Mouse (Mus musculus): ENCODE measurements at regions not wholly inside any gene's neighbourhood (a gene's known extent, or its start where the extent isn't known, plus 50 kb on each side); places are given as distances from the start of the nearest gene placed in this dataset.
A peak's percentile ranks its signal among the peaks of the same experiment; 100 is the strongest.
"Not testable (repeated sequence)": the region's sequence is repeated elsewhere in the genome, so short reads cannot be mapped to it uniquely, and the experiment has no call there.

GRCm38 (mm10) chr17:4825221-4825895, 168.8 kb upstream of the Arid1b start:
- no peak for DNase-seq

- no peak for DNase-seq
Observed at GRCm38 (mm10) chr17:4834065-4834464, 160.1 kb upstream of the Arid1b start.

DNA sequence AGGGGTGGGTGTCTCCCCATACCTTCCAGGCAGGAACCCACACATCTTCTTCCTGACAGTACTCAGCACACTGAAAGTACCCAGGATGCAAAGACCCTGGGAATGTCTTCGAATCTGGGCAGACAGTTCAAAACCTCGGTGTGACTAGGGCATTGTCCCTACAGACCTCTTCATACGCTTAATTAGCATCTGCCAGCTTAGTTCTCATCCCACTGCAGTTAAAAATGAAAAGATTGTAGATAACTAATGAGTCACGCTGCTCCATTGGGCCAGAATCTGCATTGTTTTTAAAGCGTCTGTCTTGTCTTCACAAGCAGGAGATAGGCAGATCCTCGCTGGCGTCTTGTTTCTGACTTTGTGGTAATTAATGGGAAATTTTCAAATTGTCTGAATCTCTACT, 159.6 kb upstream of the Arid1b start:
- DNase-seq = no peak

GRCm38 (mm10) chr17:4835065-4835705, 158.9 kb upstream of the Arid1b start:
- DNase-seq = no peak

- DNase-seq = no peak
Observed at GRCm38 (mm10) chr17:4840123-4840522, 154.0 kb upstream of the Arid1b start.

DNA sequence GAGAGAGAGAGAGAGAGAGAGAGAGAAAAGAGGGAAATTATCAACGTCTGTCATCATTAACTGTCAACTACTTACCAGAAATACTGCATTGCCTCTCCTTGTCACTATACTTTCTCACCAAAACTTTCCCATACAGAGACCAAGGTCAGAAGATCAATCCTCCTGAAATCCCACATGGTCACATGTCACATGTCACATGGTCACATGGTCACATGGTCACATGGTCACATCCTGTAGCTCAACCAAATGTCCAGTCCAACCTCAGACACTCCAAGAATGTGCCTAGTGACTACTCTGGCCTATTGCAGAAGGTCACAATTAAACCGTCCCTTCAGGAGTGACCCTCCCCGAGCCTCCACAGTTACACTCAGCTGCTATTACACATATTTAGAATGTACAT, 135.8 kb upstream of the Arid1b start:
- no peak for DNase-seq

DNA sequence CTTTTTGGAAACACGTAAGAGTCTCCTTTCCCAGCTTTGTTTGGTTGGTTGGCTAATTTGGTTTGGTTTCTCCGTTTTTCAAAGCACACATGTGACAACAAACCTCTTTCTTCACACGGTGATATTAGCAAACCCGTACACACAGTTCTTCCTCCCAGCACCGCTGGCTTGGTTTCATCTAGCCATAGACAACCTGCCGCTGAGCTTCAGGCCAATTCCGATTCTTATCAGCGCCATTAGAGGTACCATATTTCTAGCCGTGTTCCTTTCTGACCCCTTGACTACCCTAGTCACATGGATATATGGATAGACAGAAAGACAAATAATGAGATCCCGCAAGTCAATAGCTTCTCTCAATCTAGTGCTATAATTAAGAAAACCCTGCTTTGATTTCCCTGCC, 129.2 kb upstream of the Arid1b start:
- no peak for DNase-seq

DNA sequence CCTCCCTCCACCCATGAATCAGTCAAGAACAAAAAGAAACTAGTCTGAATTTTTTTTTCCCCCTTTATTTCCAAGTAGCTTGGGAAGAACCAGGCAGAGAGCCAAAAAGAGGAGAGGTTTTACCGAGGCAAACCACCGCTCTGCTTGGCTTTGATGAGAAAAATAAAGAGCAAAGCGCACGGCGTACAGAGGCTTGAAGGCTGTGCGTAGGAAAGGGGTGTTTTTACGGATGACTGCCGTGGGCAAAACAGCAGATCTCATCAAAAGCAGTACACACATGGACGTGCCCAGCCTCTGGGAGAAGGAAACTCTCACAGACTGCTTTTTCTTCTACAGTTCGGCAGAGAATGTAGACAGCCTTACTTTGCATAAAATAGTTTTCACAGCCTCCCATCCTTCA, 128.5 kb upstream of the Arid1b start:
- peak; percentile 30 for DNase-seq

- DNase-seq = peak; percentile 15
Observed at GRCm38 (mm10) chr17:4866026-4866896, 127.9 kb upstream of the Arid1b start.

DNA sequence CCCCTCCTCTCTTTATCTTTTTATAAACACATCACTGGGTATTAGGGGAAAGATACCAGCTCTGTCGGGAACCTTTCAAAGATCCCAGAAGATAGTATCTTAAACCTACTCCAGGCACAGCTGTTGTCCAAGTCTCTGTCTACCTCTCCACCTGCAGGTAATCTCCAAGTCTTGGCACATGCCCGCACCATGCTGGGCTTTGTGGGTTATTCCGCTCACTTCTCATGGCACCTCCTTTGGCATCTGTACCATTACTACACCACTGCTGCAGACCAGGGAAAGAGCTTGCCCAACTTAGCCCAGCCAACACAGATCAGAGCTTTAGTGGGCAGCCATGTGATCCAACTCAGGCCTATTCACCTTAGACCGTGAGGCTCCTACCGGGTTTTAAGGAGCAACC, 127.0 kb upstream of the Arid1b start:
- no peak for DNase-seq

DNA sequence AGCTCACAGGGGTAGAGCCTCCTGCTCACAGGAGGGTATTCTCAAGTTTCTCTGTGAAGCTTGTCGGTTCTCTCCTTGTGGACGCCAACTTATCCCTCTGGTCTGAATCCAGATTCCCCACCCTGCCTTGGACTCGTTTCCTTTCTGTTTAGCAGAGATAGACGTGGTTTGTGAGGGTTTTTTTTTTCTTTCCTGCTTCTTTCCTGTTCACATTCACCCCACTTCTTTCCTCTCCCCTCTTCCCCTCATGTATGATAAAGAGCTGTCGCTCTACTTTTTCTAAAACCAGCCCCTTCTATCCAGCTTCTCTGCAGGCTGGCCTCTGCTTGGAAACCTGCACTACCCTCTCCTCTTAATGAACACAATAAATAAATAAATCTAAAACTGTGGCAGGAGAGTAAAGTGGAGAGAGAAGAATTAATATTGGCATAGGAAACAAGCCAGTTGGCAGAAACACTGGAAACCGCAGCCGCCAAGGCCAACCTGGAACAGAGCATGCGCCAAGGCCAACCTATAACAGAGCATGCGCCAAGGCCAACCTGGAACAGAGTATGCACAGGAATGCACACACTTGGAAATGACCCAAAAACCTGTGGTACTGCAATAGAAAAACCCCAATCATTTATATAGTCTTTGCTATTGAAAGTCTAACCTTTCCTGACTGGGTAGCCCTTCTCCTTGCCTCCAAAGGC, 126.2 kb upstream of the Arid1b start:
- DNase-seq = no peak

DNA sequence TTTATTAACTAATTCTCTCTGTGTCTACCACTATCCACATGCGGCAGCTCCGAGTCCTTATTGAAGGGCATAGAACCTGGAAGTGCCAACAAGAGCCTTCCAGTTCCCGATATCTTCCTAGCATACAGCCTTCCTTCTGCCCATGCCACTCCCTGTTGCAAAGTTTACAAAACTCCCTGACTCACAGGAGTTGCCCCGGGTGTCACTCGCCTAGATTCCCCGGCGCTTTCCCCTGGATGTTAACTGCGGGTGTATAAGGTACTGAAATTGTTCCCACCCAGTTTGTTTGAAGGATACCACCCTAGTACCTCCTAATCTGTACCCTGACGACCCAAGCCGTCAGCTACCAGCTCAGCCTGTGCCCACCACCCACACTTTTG, 125.7 kb upstream of the Arid1b start:
- no peak for DNase-seq

- DNase-seq = no peak
Observed at GRCm38 (mm10) chr17:4868861-4869260, 125.3 kb upstream of the Arid1b start.

DNA sequence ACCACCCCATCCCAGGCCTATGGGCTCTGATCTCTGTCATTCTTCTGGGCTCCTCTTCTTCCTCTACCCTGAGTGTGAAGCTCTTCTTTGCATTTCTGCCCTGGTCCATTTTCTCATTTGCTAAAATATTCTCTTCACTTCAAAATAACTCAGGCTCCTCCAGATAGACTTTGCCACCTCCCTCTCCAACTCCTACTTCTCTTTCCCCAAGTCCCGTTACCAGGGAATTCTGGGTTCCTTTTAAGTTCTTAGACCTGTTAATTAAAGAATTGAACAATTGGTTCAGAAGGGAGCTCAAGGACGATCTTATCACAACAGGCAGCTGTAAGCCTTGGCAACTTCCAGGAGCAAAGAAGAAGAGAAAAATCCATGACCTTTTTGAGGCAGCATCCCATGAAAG, 122.9 kb upstream of the Arid1b start:
- no peak for DNase-seq

DNA sequence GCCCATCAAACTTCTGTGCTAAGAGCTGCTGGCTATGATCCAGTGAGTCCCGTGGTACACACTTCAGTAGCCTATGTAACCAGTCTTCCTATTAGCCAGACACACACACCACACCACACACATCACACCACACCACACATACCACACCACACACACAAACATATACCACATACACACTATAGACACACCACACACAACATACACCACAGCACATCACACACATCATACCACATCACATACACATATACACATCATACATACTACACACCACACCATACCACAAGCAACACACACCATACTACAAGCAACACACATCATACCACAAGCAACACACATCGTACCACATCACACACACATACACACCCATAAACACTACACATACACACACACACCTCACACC, 119.7 kb upstream of the Arid1b start:
- no peak for DNase-seq

DNA sequence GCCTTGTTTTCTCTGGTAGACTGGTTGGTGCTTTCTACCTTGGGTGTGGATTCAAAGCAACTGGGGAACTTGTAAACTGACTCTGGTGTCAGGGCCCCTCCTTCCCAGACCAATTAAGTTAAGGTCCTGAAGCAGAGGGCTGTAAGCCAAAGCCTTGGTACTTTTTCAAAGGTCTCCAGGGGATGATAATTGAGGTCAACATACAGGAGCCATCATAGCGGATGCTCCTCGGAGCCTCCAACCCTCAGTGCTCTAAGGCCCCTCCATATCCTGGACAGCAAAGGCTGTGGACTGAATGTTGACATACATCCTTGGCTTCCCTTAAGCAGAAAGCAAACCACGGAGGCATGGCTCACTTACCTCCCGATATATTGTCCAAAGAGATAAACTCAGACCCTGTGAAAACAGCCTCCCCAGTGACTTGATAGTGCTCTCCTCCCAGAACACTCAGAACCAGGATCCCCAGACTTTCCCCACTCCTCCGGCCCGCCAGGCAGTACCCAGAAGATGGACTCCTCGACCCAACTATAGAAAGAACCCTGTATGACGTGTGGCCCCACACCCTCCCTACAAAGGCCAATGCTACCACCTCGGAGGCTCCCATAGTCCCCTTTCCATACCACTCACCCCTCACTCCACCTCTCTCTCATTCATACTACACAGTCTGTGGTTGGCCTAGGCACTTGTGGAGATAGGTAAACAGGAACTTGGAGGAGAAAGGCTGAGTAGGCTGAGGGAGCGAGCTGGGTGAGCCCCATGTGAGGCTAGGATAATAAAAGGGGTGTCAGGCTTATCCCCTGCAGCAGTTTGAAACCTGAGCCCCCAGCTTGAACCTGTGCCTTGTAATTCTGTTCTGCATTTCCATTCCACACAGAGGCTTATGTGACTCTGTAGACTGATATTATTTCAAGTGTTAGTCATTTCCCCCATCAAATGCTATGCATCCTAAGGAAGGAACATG, 118.8 kb upstream of the Arid1b start:
- DNase-seq = no peak

DNA sequence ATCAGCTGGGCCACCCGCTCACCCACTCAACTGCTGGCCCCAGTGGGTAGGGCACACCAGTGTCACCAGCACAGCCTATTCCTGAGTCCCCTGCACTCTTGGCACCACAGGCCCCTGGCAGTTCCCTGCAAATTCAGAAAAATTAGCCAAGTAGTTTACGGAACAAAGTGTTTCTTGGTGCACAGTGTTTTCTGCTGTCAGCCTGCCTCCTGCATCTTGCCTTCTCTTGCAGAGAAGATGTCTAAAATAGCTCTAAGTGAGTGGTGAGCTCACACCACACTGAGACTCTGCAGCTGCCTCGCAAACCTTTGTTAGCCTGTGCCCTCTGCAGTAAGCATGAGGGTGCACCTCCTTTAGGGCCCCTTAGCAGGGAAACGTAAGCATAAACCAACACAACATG, 117.7 kb upstream of the Arid1b start:
- no peak for DNase-seq

DNA sequence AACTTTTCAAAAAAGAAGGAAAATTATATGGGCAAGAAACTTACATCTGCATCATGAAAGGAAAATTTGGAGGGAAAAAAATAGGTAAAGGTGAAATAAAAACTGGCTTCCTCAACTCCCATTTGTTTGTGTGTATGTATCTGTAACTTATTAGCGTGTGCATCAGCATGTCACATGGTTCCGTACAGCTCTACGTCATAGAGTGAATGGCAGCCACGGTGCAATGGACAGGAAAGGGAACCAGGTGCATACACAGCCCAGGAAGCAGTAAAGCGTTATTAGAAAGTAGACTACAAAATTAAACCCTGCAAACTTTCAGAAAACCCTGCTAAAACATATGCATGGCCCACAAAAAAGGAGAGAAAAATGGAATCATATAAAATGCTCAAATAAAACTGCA, 112.7 kb upstream of the Arid1b start:
- DNase-seq = no peak

- no peak for DNase-seq
Observed at GRCm38 (mm10) chr17:4884083-4884482, 110.0 kb upstream of the Arid1b start.

DNA sequence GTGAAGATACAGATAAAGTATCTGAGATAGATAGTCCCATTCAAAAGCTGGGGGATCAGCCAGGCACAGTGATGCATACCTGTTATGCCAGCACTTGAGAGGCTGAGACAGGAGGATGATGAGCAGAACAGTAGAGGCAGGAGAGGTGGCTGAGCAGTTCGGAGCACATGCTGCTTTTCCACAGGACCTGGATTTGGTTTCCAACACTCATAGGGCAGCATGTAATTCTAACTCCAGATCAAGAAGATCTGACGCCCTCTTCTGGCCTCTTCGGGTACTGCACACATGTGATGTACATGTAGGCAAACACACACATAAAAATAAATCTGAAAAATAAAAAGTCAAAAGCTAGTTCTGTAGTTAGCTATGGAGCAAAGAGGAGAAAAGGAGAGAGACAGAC, 109.4 kb upstream of the Arid1b start:
- DNase-seq = no peak

DNA sequence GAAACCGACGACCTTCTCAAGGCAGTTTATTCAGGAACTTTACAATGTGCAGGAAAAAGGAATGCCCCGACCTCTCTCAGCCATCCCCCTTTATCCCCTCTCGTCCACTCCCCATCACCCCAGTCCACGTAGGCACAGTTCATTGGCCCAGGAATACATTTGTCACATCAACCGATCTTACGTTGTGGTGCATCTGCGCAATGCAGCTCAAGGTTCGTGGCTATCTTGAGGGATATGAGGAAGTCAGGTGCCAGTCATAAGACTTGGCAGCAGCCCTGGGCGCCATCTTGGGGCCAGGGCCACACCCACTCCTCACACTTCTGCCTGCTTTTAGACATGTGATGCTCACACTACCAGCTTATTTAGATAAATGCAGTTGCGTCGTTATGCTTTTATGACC, 106.8 kb upstream of the Arid1b start:
- DNase-seq = not testable (repeated sequence)

- DNase-seq = no peak
Observed at GRCm38 (mm10) chr17:4889577-4889976, 104.6 kb upstream of the Arid1b start.

Data from right cerebral cortex, postnatal 4 days (tissue).